Mouse (Mus musculus): Measurements from ENCODE around the gene Kat8. TPM values are rescaled to one million over a fixed set of nuclear protein-coding genes. Genes with fewer than 3 reads are reported as not detected.
"Not testable (repeated sequence)": the region's sequence is repeated elsewhere in the genome, so short reads cannot be mapped to it uniquely, and the experiment has no call there.

The Kat8 gene
- polyA plus RNA-seq, 1 experiment: 14.2 TPM

DNA sequence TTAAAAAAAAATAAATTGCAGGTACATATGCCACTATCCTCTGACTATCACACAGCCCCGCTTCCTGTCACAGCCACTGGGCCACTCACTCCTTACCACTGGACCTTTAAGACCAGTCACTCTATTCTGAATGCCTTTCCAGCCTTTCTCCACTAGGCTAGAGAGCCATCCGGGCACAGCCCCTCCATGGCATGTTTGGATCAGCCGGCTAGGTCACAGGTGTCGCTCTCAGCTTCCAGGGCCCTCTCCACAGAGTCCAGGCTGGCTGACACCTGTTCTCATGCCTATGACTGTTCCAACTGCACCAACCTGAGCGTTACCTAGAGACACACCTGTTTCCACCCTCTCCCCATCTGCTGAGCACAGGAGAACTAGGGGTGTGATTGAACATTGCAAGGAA is 16.3 kb downstream of the Kat8 start:
- 25% methylated on average over 5 of the region's 5 CpGs for WGBS
- DNase-seq (ENCODE audit: low read depth, low spot score): no peak

DNA sequence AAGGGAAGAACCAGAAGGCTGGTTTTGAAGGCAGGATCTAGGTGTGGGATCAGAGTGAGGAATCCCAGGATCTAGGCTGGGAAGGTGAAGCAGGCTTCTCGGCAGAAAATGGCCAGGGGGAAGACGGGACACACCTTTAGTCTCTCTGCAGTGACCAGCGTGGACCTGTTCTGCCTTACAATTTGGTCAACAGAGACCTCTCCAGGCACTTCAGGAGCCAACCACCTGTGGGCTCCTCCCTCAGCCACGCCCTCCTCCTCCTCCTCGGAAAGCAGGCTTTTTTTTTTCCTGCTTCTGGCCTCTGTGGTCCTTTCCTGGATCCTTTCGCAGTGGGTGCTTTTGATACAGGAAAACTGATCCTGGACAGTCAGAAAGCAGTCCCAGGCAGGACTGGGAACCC is 17.6 kb downstream of the Kat8 start, which contains the start of gene Prss8:
Gene Prss8 (minus strand): TSS at position 182 of the 400 bp plus-strand sequence.
- 22% methylated on average over 6 of the region's 6 CpGs for WGBS
- DNase-seq (ENCODE audit: low read depth, low spot score): no peak

DNA sequence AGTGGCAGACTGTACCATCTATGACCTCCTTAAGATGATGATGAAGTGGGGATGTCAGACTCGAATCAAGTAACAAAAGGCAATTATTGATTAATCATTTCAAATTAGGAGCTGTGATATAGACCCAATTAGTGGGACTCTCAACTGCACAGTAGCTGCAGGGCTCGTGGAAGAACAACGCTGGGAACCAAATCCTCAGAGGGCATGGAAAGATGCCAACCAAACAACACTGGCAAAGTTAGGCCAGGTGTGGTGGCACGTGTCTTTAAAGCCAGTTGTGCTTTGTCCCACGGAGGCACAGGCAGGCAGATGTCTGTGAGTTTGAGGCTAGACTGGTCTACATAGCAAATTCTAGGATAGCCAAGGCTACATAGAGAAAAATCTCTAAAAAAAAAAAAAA is 18.3 kb downstream of the Kat8 start:
- 32% methylated on average over 5 of the region's 5 CpGs for WGBS
- no peak for DNase-seq (ENCODE audit: low read depth, low spot score)

DNA sequence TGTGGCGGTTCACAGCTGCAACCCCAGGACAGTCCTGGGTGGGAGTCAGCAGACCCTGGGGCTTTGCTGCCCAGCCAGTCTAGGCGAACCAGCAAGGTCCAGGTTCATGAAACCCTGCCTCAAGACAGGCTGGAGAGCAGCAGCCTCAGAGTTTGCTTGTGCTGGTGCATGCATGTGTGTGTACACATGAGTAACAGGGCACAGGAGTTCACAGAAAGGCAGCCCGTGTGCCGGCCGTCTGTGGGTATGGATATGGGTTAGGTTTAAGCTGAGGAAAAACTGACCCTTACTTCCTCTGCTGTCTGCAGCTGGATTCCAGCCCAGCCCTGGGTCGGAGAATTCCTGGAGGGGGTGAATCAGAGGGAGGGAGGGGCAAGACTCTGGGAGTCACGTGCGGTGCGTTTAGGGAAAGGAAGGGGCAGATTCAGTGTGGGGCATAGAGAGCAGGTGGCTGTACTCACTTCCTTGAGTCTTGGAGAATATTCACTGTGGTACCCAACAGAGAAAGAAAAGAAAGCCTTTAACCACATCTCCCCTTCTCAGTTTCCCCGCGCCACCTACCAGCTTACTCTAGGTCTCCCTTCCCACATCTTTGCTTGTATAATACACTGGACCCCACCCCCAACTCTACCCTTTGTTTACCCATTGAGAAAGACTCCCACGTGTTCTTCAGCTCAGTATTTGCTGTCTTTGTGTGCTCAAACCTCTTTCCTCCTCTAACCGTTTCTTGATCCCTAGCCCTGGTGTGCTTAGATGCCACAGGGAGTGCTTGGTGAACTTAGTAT is 19.2 kb downstream of the Kat8 start:
- no peak for DNase-seq (ENCODE audit: low read depth, low spot score)
- 15% methylated on average over 13 of the region's 13 CpGs for WGBS

DNA sequence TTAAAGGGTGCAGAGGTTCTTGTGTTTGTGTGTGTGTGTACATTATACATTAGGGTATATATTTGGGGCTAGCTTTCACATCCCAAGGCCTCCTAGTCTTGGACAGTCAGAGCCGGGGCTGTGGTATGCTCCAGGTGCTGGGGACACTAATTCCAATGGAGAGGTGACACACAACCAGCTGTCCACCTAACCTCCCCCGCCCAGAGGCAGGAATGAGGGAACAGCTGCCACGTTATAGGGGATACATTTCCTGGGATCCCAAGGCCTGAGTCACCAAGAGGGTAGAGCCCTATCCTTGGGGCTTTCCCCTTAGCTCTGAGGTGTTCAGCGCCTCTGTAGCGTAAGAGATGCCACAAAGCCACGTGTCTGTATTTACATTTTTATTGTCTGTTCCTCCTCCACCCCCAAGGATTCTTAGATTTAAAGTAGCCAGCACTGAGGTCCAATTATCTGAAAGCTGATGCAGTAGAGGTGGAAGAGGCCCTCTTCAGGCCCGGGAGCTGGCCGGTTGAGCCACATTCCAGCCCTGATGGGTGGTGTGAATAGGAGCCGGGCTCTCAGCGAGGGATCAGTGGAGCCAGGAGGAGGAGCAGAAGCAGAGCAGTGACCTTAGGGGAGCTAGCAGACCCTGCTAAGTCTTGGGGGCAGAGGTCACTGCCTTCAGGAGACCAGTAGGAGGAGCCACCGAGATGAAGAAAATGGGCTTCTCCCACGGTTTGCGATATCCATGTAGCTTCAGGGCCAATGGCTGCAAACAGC is 20.1 kb downstream of the Kat8 start:
- 22% methylated on average over 13 of the region's 13 CpGs for WGBS
- DNase-seq (ENCODE audit: low read depth, low spot score): no peak

DNA sequence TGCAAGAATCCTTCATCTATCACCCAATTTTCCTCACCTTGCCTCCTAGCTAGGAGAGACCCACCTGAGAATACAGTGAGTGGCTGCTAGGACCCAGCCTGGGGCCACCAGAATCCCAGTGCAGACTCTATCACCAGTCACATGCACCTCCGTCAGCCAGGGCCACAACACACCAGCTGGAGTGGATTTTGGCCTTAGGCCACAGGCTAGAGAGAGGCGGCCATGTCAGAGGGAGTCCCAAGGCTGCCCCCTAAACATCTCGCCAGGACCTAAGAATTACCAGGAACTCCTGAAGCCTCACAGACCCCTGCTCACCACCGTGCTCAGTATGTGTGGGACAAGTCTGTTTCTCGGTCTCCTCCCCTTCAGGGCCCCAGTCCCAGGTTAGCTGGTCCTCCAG is 21.8 kb downstream of the Kat8 start:
- no peak for DNase-seq (ENCODE audit: low read depth, low spot score)
- 86% methylated on average over 5 of the region's 5 CpGs for WGBS

DNA sequence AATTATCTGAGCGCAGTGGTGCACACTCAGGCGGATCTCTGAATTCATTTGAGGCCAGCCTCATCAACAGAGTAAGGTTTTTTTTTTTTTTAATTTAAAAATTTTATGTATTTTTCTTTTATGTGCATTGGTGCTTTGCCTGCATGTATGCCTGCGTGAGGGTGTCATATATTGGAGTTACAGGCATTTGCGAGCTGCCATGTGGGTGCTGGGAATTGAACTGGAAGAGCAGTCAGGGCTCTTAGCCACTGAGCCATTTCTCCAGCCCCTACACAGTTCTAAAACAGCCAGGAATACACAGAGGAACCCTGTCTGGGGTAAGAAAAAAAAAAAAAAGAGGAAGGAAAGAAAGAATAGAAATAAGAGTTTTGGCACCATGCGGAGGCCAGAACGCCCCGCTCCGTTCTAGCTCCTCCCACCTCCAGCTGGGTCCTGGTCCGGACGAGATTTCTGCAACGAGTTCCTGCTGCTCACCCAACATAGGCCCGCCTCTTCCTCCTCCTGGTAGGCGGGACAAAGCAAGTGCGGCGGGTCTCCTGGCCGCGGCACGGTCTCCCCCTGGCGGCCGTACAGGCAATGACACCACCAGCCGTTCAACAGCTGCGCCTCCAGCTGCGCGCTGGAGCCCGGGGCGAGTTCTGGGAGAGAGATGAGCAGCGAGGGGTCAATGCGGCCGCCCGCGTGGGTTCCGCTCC is 22.9 kb downstream of the Kat8 start:
- no peak for DNase-seq (ENCODE audit: low read depth, low spot score)
- WGBS: 6% methylated on average over 32 of the region's 32 CpGs

DNA sequence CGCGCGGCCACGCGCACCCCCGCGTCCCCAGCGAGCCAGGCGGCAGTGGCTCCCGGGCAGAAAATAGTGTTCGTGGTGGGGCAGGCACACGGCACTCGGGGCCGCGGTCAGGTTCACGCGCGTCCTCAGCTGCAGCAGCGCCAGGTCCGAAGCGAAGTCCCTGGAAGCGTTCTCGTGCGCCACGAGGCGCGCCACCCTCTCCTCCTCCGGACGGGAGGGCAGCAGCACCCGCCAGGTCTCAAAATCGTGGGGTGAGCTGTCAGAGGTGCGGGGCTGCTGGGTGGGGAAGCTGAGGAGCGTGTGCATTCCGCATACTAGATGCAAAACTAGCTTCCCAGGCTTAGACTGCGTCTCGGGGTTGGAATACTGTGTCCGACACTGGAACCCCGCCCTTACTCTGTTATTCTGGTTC is 23.4 kb downstream of the Kat8 start:
- no peak for DNase-seq (ENCODE audit: low read depth, low spot score)
- WGBS: under 1% methylated on average over 38 of the region's 38 CpGs

DNA sequence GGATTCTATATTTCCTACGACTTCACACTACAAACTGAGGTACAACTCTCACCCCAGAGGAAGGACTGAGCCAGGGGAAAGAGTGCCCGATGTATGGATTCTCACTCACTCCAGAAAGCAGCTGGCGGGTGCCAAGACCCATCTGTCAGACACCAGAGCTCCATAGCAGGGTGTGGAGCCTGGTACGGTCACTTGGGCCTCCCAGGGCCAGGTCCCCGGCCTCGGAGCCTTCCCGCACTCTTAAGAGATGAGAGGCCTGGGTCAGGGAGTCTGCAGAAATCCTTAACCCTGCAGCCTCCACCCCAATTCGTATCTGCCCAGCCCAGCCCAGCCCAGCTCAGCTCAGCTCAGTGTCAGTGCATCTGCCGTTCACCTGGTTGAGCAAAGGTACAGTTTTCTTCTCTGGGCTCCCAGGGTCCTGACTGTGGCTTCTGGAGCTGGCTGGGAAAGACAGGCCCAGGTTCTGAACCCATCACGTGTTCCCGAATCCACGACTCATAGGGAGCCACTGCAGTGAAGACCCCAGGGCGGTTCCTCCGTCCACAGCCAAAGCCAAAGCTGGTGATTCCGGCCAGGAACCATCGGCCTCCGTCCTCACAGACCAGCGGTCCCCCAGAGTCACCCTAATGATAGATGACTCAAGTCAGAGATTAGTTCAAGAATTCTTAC is 24.0 kb downstream of the Kat8 start:
- WGBS: 60% methylated on average over 18 of the region's 18 CpGs
- DNase-seq (ENCODE audit: low read depth, low spot score): no peak

DNA sequence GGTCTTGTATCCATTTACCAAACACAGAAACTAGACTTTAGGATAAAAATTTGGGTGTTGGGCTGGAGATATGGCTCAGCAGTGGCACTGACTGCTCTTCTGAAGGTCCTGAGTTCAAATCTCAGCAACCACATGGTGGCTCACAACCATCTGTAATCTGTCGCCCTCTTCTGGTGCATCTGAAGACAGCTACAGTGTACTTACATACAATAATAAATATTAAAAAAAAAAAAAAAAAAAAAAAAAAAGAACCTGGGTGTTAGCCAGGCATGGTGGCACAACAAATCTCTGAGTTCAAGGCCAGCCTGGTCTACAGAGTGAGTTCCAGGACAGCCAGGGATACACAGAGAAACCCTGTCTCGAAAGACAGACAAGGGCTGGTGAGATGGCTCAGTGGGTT is 29.8 kb downstream of the Kat8 start:
- DNase-seq (ENCODE audit: low read depth, low spot score): not testable (repeated sequence)
- WGBS: 44% methylated on average over 2 of the region's 2 CpGs

DNA sequence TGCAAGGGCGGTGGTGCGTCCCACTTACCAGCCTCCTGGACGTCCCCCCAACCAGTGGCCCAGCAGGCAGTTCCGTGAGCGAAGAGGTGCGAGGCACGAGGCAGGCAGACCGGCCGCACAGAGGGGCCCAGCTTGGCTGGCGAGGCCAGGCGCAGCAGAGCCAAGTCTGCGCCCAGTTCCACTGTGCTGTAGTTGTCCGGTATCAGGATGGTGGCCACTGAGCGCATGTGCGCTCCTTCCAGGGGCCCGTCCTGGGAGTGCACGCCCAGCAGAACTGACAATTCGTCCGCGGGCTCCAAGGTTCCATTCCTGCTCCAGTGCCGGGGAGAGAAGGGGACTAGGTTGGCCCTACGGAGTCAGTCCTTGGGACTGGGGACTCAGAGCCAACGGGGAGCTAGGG is 32.3 kb downstream of the Kat8 start:
- DNase-seq (ENCODE audit: low read depth, low spot score): no peak
- WGBS: 21% methylated on average over 23 of the region's 23 CpGs

DNA sequence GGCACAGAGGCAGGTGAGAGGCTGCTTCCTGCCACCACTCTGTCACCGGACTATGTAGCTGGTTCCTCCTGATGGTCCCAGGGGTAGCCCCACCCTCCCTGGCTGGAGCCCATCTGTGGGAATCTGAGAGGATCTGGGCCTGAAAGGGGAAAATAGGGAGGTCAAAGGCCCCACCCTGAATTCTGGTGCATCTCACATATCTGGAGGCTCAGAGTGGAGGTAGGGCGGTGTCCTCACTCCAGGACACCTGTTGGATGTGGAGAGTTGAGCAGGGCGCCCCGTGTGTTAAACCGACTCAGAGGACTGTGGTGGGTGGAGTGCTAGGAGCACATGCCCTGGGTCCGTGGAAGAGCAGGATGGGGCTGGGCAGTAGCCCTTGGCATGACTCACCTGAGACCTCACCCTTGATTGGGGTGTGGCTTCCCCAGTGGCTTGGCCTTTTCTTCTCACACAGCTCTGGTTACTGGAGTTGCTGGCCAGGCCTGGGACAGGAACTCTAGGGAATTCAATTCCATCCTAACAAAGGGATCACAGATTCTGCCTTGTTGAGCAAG is 34.2 kb downstream of the Kat8 start, which contains the start of gene Prss36:
Gene Prss36 (minus strand): TSS at position 256 of the 554 bp plus-strand sequence.
- 53% methylated on average over 6 of the region's 6 CpGs for WGBS
- DNase-seq (ENCODE audit: low read depth, low spot score): no peak

DNA sequence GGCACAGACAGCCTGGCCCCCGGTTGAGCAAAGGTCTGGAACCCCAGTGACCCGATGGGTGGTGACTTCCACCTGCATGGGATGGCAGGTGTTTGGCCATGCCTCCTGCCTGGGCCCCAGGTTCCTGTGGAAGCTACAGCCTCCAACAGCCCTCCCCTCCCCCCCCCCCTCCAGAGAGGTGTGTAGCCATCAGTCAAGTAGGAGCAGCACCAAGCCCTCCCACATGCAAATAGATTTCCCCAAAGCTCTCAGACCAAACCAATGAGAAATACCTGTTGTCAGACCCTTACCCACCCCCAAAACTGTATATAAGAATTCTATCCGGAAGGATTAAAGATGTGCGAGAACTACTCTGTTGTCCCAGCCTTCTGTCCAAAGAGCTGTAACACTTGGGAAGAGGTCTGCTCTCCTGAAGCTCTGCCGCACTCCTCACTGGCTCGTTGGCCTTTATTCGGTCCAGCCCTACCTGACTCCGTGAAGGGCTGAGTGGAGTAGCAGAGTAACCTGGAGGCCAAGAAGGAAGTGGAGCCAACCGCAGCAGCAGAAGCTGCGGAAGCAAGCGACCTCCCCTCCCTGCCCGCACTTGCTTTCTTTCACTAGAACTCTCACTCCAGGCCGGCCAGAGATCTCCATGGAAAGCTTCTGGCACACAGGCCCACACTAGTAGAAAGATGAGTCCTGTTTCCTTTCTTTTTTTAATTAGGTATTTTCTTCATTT is 40.7 kb downstream of the Kat8 start:
- no peak for DNase-seq (ENCODE audit: low read depth, low spot score)
- 56% methylated on average over 13 of the region's 13 CpGs for WGBS

DNA sequence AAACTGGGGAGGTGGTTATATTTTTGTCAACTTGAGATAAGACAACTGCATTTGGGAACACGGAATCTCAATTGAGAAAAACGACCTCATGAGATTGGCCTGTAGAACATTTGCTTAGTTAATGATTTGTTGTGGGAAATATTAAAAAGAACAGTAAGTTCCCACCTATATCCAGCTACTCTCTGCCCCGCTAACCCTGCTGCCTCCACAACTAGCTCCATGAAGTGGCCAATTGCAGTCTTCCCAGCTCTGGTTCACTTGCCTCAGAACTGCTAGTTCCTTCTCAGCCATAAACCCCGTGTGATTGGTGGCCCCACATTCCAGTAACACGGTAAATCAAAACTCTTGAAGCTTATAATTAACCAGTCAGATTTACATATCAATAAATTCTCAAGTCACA is 47.0 kb downstream of the Kat8 start:
- no peak for DNase-seq (ENCODE audit: low read depth, low spot score)
- WGBS: 28% methylated on average over 5 of the region's 5 CpGs

DNA sequence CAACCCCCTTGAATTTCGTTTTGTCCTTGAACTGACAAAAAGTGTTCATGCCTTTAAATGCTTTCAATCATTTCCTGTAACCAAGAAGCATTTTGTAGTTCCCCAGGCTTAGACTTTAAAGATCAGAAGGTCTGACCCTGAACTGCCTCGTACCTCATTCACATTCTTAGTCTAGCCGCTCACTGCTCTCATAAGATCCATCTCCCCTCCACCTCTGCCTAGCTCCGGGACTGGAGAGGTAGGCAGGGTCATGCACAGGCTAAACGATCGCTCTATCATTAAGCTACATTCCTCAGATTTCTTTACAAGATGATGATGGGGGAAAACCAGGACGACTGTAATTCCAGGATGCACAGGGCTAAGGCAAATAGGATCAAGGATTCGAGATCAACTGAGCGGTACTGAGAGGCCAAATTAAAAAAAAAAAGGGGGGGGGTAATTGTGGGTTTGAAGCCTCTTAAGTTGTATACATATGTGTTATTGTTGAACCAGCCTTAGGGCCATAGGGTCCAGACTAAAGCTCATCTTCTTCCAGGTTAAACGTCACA is 54.1 kb downstream of the Kat8 start:
- 11% methylated on average over 10 of the region's 10 CpGs for WGBS
- DNase-seq (ENCODE audit: low read depth, low spot score): no peak

DNA sequence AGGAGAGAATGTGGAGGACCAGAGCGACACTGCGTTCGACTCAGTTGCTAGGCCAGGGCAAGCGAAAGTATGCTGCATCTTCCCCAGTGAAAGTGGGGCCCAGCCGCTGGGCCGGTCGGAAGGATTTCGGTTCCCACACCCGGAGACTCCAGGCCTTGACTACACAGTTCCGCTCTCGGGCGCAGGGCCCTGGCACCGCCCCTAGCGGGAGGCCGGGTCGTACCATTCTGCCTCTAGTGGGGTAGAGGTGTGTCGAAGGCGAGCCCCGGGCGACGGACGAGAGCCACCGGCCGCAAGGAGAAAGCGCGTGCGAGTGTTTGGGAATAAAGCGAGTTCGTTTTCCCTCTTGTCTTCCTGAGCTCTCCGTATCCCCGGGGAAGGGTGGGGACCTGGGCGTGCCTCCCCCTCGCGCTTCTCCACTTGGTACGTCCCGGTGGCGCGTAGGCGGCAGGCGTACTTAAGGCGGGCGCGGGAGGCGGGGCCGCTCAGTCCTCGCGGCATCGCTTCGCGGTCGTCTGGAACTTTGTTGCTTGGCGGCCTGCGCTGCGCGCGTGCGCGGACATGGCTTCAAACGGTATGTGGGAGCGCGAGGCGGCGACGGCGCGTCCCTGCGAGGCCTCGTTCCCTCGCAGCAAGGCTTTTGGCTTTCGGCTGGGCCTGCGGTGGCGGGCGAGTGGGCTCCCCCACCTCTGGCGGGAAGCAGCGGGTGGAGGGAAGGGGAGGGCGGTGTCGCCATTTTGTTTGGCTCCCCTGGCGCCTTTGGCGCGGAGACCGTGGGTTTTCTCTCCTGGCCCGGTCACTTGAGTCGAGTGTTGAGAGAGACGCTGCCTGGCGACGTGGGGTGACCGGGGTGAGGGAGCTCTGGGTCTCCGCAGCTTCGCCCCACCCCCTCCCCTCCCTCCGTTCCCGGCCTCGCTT is 54.9 kb downstream of the Kat8 start, which contains the start of gene Fus:
Gene Fus (plus strand): TSS at position 454 of the 918 bp plus-strand sequence.
- DNase-seq (ENCODE audit: low read depth, low spot score): peak; percentile 62

More for the DNA sequence above, 54.9 kb downstream of the Kat8 start, which contains the start of gene Fus:
- WGBS: under 1% methylated on average over 91 of the region's 92 CpGs
